Mouse (Mus musculus): ENCODE measurements around the gene Fam120b.

DNA sequence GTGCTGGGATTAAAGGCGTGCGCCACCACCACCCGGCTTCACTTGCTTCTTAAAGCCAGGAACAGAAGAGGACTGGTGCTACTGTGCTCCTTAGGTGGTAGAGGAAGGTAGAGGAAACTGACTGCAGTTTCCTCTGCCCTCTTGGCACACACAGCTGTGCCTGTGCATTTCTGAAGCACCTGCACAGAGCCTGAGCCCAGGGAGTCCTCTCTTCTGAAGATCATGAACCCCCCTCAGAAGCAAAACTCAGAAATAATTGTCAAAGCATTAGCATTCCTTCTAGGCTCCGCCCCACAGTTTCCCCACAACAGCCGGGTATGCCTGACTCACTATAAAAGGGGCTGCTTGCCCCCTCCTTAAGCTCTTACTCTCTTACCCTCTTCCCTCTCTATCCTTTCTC lies 51.8 kb downstream of the Fam120b start:
- TF ChIP-seq CTCF (IDR thresholded peaks at IDR 0.05) (no peak), POLR2A (IDR thresholded peaks at IDR 0.05; ENCODE audit: insufficient read depth, low read depth, low read length) (no peak), EP300 (IDR thresholded peaks at IDR 0.05; ENCODE audit: insufficient read depth, low read depth, low read length) (no peak)
